Mouse (Mus musculus) forebrain, embryonic 13.5 days (tissue): ENCODE data around the gene Grm4. TPM values are rescaled to one million over a fixed set of nuclear protein-coding genes. Genes with fewer than 3 reads are reported as not detected.

Experiments
- ATAC-seq: fragments of 200-750 bp; cut with Nextera tagmentation; 2 replicates; pipeline ENCODE4 v1.8.0; 2017
- H3K27ac ChIP-seq: fragments of 300-500 bp; sonication (generic); 2 replicates; pipeline ENCODE4 v1.5.1; 2015; ENCODE audit warnings: inconsistent platforms, mild to moderate bottlenecking, moderate library complexity
- H3K27me3 ChIP-seq: fragments of 300-500 bp; sonication (generic); 2 replicates; pipeline ENCODE4 v1.6.1; 2015; ENCODE audit warnings: mild to moderate bottlenecking, inconsistent platforms
- H3K36me3 ChIP-seq: fragments of 300-500 bp; sonication (generic); 2 replicates; pipeline ENCODE4 v1.6.1; 2015; ENCODE audit warnings: mild to moderate bottlenecking, inconsistent platforms; ENCODE audit not compliant: poor library complexity, severe bottlenecking
- H3K4me1 ChIP-seq: fragments of 300-500 bp; sonication (generic); 2 replicates; pipeline ENCODE4 v1.6.1; 2015; ENCODE audit warnings: inconsistent platforms
- H3K4me2 ChIP-seq: fragments of 300-500 bp; sonication (generic); 2 replicates; pipeline ENCODE4 v1.6.1; 2015; ENCODE audit warnings: inconsistent platforms, mild to moderate bottlenecking, moderate library complexity
- H3K4me3 ChIP-seq: fragments of 300-500 bp; sonication (generic); 2 replicates; pipeline ENCODE4 v1.5.1; 2015; ENCODE audit warnings: mild to moderate bottlenecking, inconsistent platforms
- H3K9ac ChIP-seq: fragments of 300-500 bp; sonication (generic); 2 replicates; pipeline ENCODE4 v1.6.1; 2015; ENCODE audit warnings: mild to moderate bottlenecking, inconsistent platforms
- H3K9me3 ChIP-seq: fragments of 300-500 bp; sonication (generic); replicated peaks from 2 replicates; pipeline ENCODE4 v1.6.1; 2016; ENCODE audit warnings: inconsistent platforms
- WGBS: fragments of 180-500 bp; shearing (Covaris S2); methylation state at CpG from one replicate; pipeline ENCODE4 v1.1.7; 2015; 5-methylcytosine and 5-hydroxymethylcytosine counted together
- polyA plus RNA-seq: library from polyadenylated mRNA; unstranded; fragments of >200 nt; fragmentation: Nextera tagmentation; extraction: Ambion mirVana; gene quantifications from 2 replicates; pipeline ENCODE4 v1.2.1, GENCODE M21; 2015

Gene Grm4
- polyA plus RNA-seq, 1 experiment from 2014 or later = 2.4 TPM

- H3K27ac ChIP-seq = no peak overlapping the region
- ATAC-seq = no peak
- H3K36me3 ChIP-seq = no peaks in the 10 kb centered on the region
- H3K4me1 ChIP-seq = peaks cover 15% of the 10 kb centered on the region
- no peak overlapping the region for H3K4me3 ChIP-seq
- no peak overlapping the region for H3K9ac ChIP-seq
- no peak overlapping the region for H3K4me2 ChIP-seq
- peaks cover 17% of the 10 kb centered on the region for H3K9me3 ChIP-seq
- WGBS = 64% methylated on average over 9 of the region's 9 CpGs
- peaks cover 29% of the 10 kb centered on the region for H3K27me3 ChIP-seq
Measured at GRCm38 (mm10) chr17:27429757-27430156, 91.4 kb downstream of the Grm4 start.

- Histone ChIP-seq H3K4me2 (no peak overlapping the region), H3K9me3 (peaks cover 17% of the 10 kb centered on the region), H3K4me3 (no peak overlapping the region), H3K27ac (no peak overlapping the region), H3K27me3 (peaks cover 41% of the 10 kb centered on the region), H3K4me1 (peaks cover 32% of the 10 kb centered on the region), H3K36me3 (no peaks in the 10 kb centered on the region), H3K9ac (no peak overlapping the region)
- no peak for ATAC-seq
- 88% methylated on average over 2 of the region's 2 CpGs for WGBS
Measured at GRCm38 (mm10) chr17:27425016-27425415, 96.2 kb downstream of the Grm4 start.

- Histone ChIP-seq H3K36me3 (no peaks in the 10 kb centered on the region), H3K9ac (no peak overlapping the region), H3K27me3 (peaks cover 48% of the 10 kb centered on the region), H3K4me3 (no peak overlapping the region), H3K4me1 (peaks cover 32% of the 10 kb centered on the region), H3K9me3 (peaks cover 17% of the 10 kb centered on the region), H3K4me2 (no peak overlapping the region), H3K27ac (no peak overlapping the region)
- WGBS = 82% methylated on average over 6 of the region's 6 CpGs
- ATAC-seq = no peak
Measured at GRCm38 (mm10) chr17:27424356-27424755, 96.8 kb downstream of the Grm4 start.

GRCm38 (mm10) chr17:27422726-27423381, 98.3 kb downstream of the Grm4 start:
- Histone ChIP-seq H3K4me1 (peaks cover 32% of the 10 kb centered on the region), H3K9me3 (peaks cover 2% of the 10 kb centered on the region; the same call in 1 of the 2 replicates), H3K9ac (peak overlapping the region; percentile 34; the same call in 1 of the 2 replicates), H3K4me2 (peak overlapping the region; percentile 49), H3K27ac (peak overlapping the region; percentile 83), H3K36me3 (no peaks in the 10 kb centered on the region), H3K4me3 (no peak overlapping the region), H3K27me3 (peaks cover 62% of the 10 kb centered on the region)
- 6% methylated on average over 10 of the region's 10 CpGs for WGBS
- peak; percentile 92 for ATAC-seq

GRCm38 (mm10) chr17:27422371-27422725, 98.9 kb downstream of the Grm4 start:
- Histone ChIP-seq H3K4me1 (peaks cover 32% of the 10 kb centered on the region), H3K36me3 (no peaks in the 10 kb centered on the region), H3K9ac (no peak overlapping the region), H3K27ac (peak overlapping the region; percentile 83), H3K4me2 (peak overlapping the region; percentile 49), H3K4me3 (no peak overlapping the region), H3K27me3 (peaks cover 67% of the 10 kb centered on the region), H3K9me3 (no peaks in the 10 kb centered on the region)
- peak; percentile 81 for ATAC-seq
- WGBS = 3% methylated on average over 6 of the region's 6 CpGs

GRCm38 (mm10) chr17:27421837-27422236, 99.4 kb downstream of the Grm4 start:
- Histone ChIP-seq H3K27ac (peak overlapping the region; percentile 83), H3K9ac (0 out of 2 replicates have a peak overlapping the region, but pooled peaks have one; percentile 16), H3K36me3 (no peaks in the 10 kb centered on the region), H3K4me3 (no peak overlapping the region), H3K27me3 (peaks cover 71% of the 10 kb centered on the region), H3K9me3 (no peaks in the 10 kb centered on the region), H3K4me2 (peak overlapping the region; percentile 49), H3K4me1 (peaks cover 32% of the 10 kb centered on the region)
- ATAC-seq = peak; percentile 16; the same call in 1 of the 2 replicates
- WGBS = 10% methylated on average over 7 of the region's 8 CpGs

GRCm38 (mm10) chr17:27409006-27409405, 112.2 kb downstream of the Grm4 start:
- Histone ChIP-seq H3K4me3 (no peak overlapping the region), H3K4me2 (no peak overlapping the region), H3K9ac (no peak overlapping the region), H3K9me3 (no peaks in the 10 kb centered on the region), H3K27me3 (peaks cover 13% of the 10 kb centered on the region), H3K4me1 (peaks cover 20% of the 10 kb centered on the region), H3K36me3 (no peaks in the 10 kb centered on the region), H3K27ac (no peak overlapping the region)
- no peak for ATAC-seq
- 78% methylated on average over 5 of the region's 5 CpGs for WGBS

GRCm38 (mm10) chr17:27408531-27408930, 112.7 kb downstream of the Grm4 start:
- Histone ChIP-seq H3K4me2 (no peak overlapping the region), H3K27ac (no peak overlapping the region), H3K27me3 (peaks cover 11% of the 10 kb centered on the region), H3K36me3 (no peaks in the 10 kb centered on the region), H3K9me3 (no peaks in the 10 kb centered on the region), H3K9ac (no peak overlapping the region), H3K4me1 (peaks cover 20% of the 10 kb centered on the region), H3K4me3 (no peak overlapping the region)
- 58% methylated on average over 5 of the region's 5 CpGs for WGBS
- no peak for ATAC-seq

- 58% methylated on average over 4 of the region's 4 CpGs for WGBS
- Histone ChIP-seq H3K27me3 (peaks cover 10% of the 10 kb centered on the region; the same call in 1 of the 2 replicates), H3K9ac (no peak overlapping the region), H3K4me1 (peaks cover 17% of the 10 kb centered on the region), H3K4me3 (no peak overlapping the region), H3K9me3 (no peaks in the 10 kb centered on the region), H3K36me3 (no peaks in the 10 kb centered on the region), H3K4me2 (no peak overlapping the region), H3K27ac (no peak overlapping the region)
- peak; percentile 59 for ATAC-seq
Measured at GRCm38 (mm10) chr17:27406956-27407355, 114.2 kb downstream of the Grm4 start.

GRCm38 (mm10) chr17:27405376-27406024, 115.7 kb downstream of the Grm4 start:
- Histone ChIP-seq H3K4me1 (peaks cover 17% of the 10 kb centered on the region), H3K4me3 (no peak overlapping the region), H3K9ac (no peak overlapping the region), H3K36me3 (no peaks in the 10 kb centered on the region), H3K27me3 (no peaks in the 10 kb centered on the region), H3K27ac (no peak overlapping the region), H3K9me3 (no peaks in the 10 kb centered on the region), H3K4me2 (no peak overlapping the region)
- 85% methylated on average over 19 of the region's 19 CpGs for WGBS
- no peak for ATAC-seq

- WGBS = 10% methylated on average over 13 of the region's 13 CpGs
- Histone ChIP-seq H3K4me1 (no peaks in the 10 kb centered on the region), H3K27ac (no peak overlapping the region), H3K27me3 (no peaks in the 10 kb centered on the region), H3K9ac (no peak overlapping the region), H3K4me3 (no peak overlapping the region), H3K9me3 (no peaks in the 10 kb centered on the region), H3K36me3 (no peaks in the 10 kb centered on the region), H3K4me2 (no peak overlapping the region)
- ATAC-seq = no peak
Measured at GRCm38 (mm10) chr17:27401200-27401599, 120.0 kb downstream of the Grm4 start.

- H3K27me3 ChIP-seq = peaks cover 3% of the 10 kb centered on the region; the same call in 1 of the 2 replicates
- H3K36me3 ChIP-seq = no peaks in the 10 kb centered on the region
- ATAC-seq = no peak
- no peak overlapping the region for H3K4me3 ChIP-seq
- H3K4me2 ChIP-seq = no peak overlapping the region
- no peak overlapping the region for H3K27ac ChIP-seq
- H3K9me3 ChIP-seq = no peaks in the 10 kb centered on the region
- H3K4me1 ChIP-seq = peaks cover 22% of the 10 kb centered on the region
- WGBS = 86% methylated on average over 5 of the region's 5 CpGs
- H3K9ac ChIP-seq = no peak overlapping the region
Measured at GRCm38 (mm10) chr17:27393931-27394330, 127.3 kb downstream of the Grm4 start.
